Mouse (Mus musculus) ES-Bruce4 (cell line): ENCODE measurements around the gene Fastkd5. TPM values are rescaled to one million over a fixed set of nuclear protein-coding genes. Genes with fewer than 3 reads are reported as not detected.

Experiments
- H3K27ac ChIP-seq: 2 replicates; pipeline ENCODE4 v1.5.1; 2012; ENCODE audit warnings: low read length, inconsistent platforms; ENCODE audit not compliant: insufficient read depth
- H3K27me3 ChIP-seq: 2 replicates; pipeline ENCODE4 v1.6.1; 2012; ENCODE audit warnings: mild to moderate bottlenecking, low read length, inconsistent platforms; ENCODE audit not compliant: control insufficient read depth, poor library complexity, insufficient read depth, severe bottlenecking
- H3K36me3 ChIP-seq: 2 replicates; pipeline ENCODE4 v1.6.1; 2012; ENCODE audit warnings: inconsistent platforms, mild to moderate bottlenecking, low read length, moderate library complexity; ENCODE audit not compliant: control insufficient read depth, poor library complexity, insufficient read depth, severe bottlenecking
- H3K4me1 ChIP-seq: one replicate; pipeline ENCODE4 v1.8.1; 2011; ENCODE audit warnings: low read length; ENCODE audit not compliant: control insufficient read depth, insufficient read depth
- H3K4me3 ChIP-seq: 2 replicates; pipeline ENCODE4 v1.5.1; 2011; ENCODE audit warnings: low read depth, mild to moderate bottlenecking, low read length
- H3K9ac ChIP-seq: 2 replicates; pipeline ENCODE4 v1.6.1; 2012; ENCODE audit warnings: low read depth, mild to moderate bottlenecking, inconsistent platforms; ENCODE audit not compliant: poor library complexity, severe bottlenecking
- H3K9me3 ChIP-seq: replicated peaks from 2 replicates; pipeline ENCODE4 v1.6.1; 2012; ENCODE audit warnings: mild to moderate bottlenecking, low read length, inconsistent platforms; ENCODE audit not compliant: control insufficient read depth, poor library complexity, insufficient read depth, severe bottlenecking
- CTCF ChIP-seq: IDR thresholded peaks from one replicate; pipeline ENCODE4 v1.8.1; 2011; ENCODE audit warnings: low read depth, low read length
- EP300 ChIP-seq: IDR thresholded peaks from 2 replicates; pipeline ENCODE4 v1.6.1; 2011; ENCODE audit warnings: low read depth, low read length; ENCODE audit not compliant: insufficient read depth
- POLR2A ChIP-seq: IDR thresholded peaks from one replicate; pipeline ENCODE4 v1.8.1; 2011; ENCODE audit warnings: low read length; ENCODE audit not compliant: insufficient read depth
- polyA plus RNA-seq: library from polyadenylated mRNA; stranded (reverse); fragments of >200 nt; gene quantifications from 2 replicates; pipeline ENCODE4 v1.2.4, GENCODE M21; 2011; ENCODE audit warnings: low read depth; ENCODE audit not compliant: missing spikeins, insufficient read depth, insufficient read length

Fastkd5 gene
- polyA plus RNA-seq, 1 experiment = 22.5 TPM

- H3K36me3 ChIP-seq = no peaks in the 10 kb centered on the region
- H3K4me1 ChIP-seq = no peaks in the 10 kb centered on the region
- no peak overlapping the region for H3K4me3 ChIP-seq
- TF ChIP-seq CTCF = no peak
- no peak for TF ChIP-seq POLR2A
- TF ChIP-seq EP300 = no peak
- no peak overlapping the region for H3K27ac ChIP-seq
- no peaks in the 10 kb centered on the region for H3K9me3 ChIP-seq
- no peak overlapping the region for H3K9ac ChIP-seq
- H3K27me3 ChIP-seq = no peaks in the 10 kb centered on the region
Measured at GRCm38 (mm10) chr2:130586016-130586415, 43.8 kb downstream of the Fastkd5 start.

- H3K4me3 ChIP-seq = no peak overlapping the region
- no peaks in the 10 kb centered on the region for H3K4me1 ChIP-seq
- H3K27ac ChIP-seq = no peak overlapping the region
- no peak overlapping the region for H3K9ac ChIP-seq
- no peaks in the 10 kb centered on the region for H3K36me3 ChIP-seq
- H3K27me3 ChIP-seq = peaks cover 3% of the 10 kb centered on the region; the same call in 1 of the 2 replicates
- TF ChIP-seq CTCF (no peak), POLR2A (no peak), EP300 (no peak)
- H3K9me3 ChIP-seq = no peaks in the 10 kb centered on the region
Measured at GRCm38 (mm10) chr2:130583902-130584560, 45.8 kb downstream of the Fastkd5 start.

- Histone ChIP-seq H3K36me3 (no peaks in the 10 kb centered on the region), H3K27ac (no peak within 1 kb of the TSS), H3K4me3 (no peak within 1 kb of the TSS), H3K9me3 (no peaks in the 10 kb centered on the region), H3K4me1 (no peaks in the 10 kb centered on the region), H3K9ac (no peak within 1 kb of the TSS), H3K27me3 (peaks cover 3% of the 10 kb centered on the region; the same call in 1 of the 2 replicates)
- TF ChIP-seq EP300 (no peak), CTCF (no peak)
Measured at GRCm38 (mm10) chr2:130582552-130582951, 47.3 kb downstream of the Fastkd5 start, which contains the start of gene Avp. Gene Avp, minus strand, starts transcription at chr2:130582554.

- Histone ChIP-seq H3K9ac (0 out of 2 replicates have a peak overlapping the region, but pooled peaks have one; percentile 22), H3K9me3 (no peaks in the 10 kb centered on the region), H3K27ac (no peak overlapping the region), H3K36me3 (no peaks in the 10 kb centered on the region), H3K27me3 (peaks cover 3% of the 10 kb centered on the region; the same call in 1 of the 2 replicates), H3K4me3 (peak overlapping the region; percentile 21), H3K4me1 (no peaks in the 10 kb centered on the region)
- TF ChIP-seq EP300 (no peak), CTCF (no peak), POLR2A (no peak)
Measured at GRCm38 (mm10) chr2:130581201-130581600, 48.6 kb downstream of the Fastkd5 start.

- H3K36me3 ChIP-seq = no peaks in the 10 kb centered on the region
- H3K4me3 ChIP-seq = no peak overlapping the region
- no peaks in the 10 kb centered on the region for H3K4me1 ChIP-seq
- peaks cover 3% of the 10 kb centered on the region; the same call in 1 of the 2 replicates for H3K27me3 ChIP-seq
- no peak overlapping the region for H3K9ac ChIP-seq
- TF ChIP-seq POLR2A (no peak), CTCF (no peak), EP300 (no peak)
- no peaks in the 10 kb centered on the region for H3K9me3 ChIP-seq
- H3K27ac ChIP-seq = no peak overlapping the region
Measured at GRCm38 (mm10) chr2:130579791-130580190, 50.0 kb downstream of the Fastkd5 start.

- H3K9ac ChIP-seq = no peak overlapping the region
Measured at GRCm38 (mm10) chr2:130578148-130578547, 51.7 kb downstream of the Fastkd5 start.

More at GRCm38 (mm10) chr2:130578148-130578547, 51.7 kb downstream of the Fastkd5 start:
- no peaks in the 10 kb centered on the region for H3K9me3 ChIP-seq
- TF ChIP-seq POLR2A (no peak), EP300 (no peak), CTCF (peak; percentile 71)
- H3K4me3 ChIP-seq = no peak overlapping the region
- no peak overlapping the region for H3K27ac ChIP-seq
- peaks cover 3% of the 10 kb centered on the region; the same call in 1 of the 2 replicates for H3K27me3 ChIP-seq
- H3K4me1 ChIP-seq = no peaks in the 10 kb centered on the region
- H3K36me3 ChIP-seq = no peaks in the 10 kb centered on the region
